Mouse (Mus musculus) heart, adult 2 months (tissue): ENCODE results near the gene Grik3. TPM values are rescaled to one million over a fixed set of nuclear protein-coding genes. Genes with fewer than 3 reads are reported as not detected.

Experiments used
- DNase-seq, 2 experiments: peaks; one replicate each; pipeline ENCODE4 v3.0.0; 2021
- H3K27ac ChIP-seq: fragments of 200-600 bp; 2 replicates; pipeline ENCODE4 v1.8.1; 2022
- H3K27me3 ChIP-seq: fragments of 200-500 bp; 2 replicates; pipeline ENCODE4 v1.6.1; 2012; ENCODE audit warnings: mild to moderate bottlenecking, low read length, inconsistent platforms, mixed read lengths; ENCODE audit not compliant: control insufficient read depth, insufficient read depth
- H3K36me3 ChIP-seq: fragments of 200-500 bp; 2 replicates; pipeline ENCODE4 v1.6.1; 2012; ENCODE audit warnings: low read length, inconsistent platforms; ENCODE audit not compliant: control insufficient read depth, insufficient read depth
- H3K4me1 ChIP-seq: fragments of 200-500 bp; 2 replicates; pipeline ENCODE4 v1.6.1; 2011; ENCODE audit warnings: low read length; ENCODE audit not compliant: control insufficient read depth, insufficient read depth
- H3K4me3 ChIP-seq: fragments of 200-600 bp; 2 replicates; pipeline ENCODE4 v1.8.1; 2022
- H3K79me2 ChIP-seq: fragments of 200-500 bp; replicated peaks from 2 replicates; pipeline ENCODE4 v1.6.1; 2012; ENCODE audit warnings: mild to moderate bottlenecking, inconsistent platforms, low read length, moderate library complexity, mixed read lengths; ENCODE audit not compliant: control insufficient read depth, insufficient read depth
- H3K9ac ChIP-seq: fragments of 200-500 bp; 2 replicates; pipeline ENCODE4 v1.6.1; 2012; ENCODE audit warnings: low read depth, mild to moderate bottlenecking, control low read depth, inconsistent platforms, low read length, mixed read lengths
- CTCF ChIP-seq: fragments of 200-600 bp; IDR thresholded peaks from 2 replicates; pipeline ENCODE4 v1.8.1; 2022; ENCODE audit warnings: antibody characterized with exemption, mild to moderate bottlenecking, moderate library complexity
- EP300 ChIP-seq: fragments of 200-500 bp; IDR thresholded peaks from 2 replicates; pipeline ENCODE4 v1.6.1; 2011; ENCODE audit warnings: low read depth, low read length, control low read depth; ENCODE audit not compliant: insufficient read depth
- POLR2A ChIP-seq: fragments of 200-500 bp; IDR thresholded peaks from 2 replicates; pipeline ENCODE4 v1.6.1; 2011; ENCODE audit warnings: mild to moderate bottlenecking, low read depth, low read length, control low read depth; ENCODE audit not compliant: insufficient read depth
- WGBS: fragments of 180-500 bp; shearing (Covaris S2); methylation state at CpG from one replicate; pipeline ENCODE4 v1.1.7; 2018; 5-methylcytosine and 5-hydroxymethylcytosine counted together
- intact Hi-C: fragments of 180-260 bp; cut with DNase I; formaldehyde crosslinking; loops from one replicate; pipeline ENCODE4 v1.15.1; 2025
- polyA plus RNA-seq: library from polyadenylated mRNA; depleted of rRNA; stranded (reverse); fragments of >200 nt; gene quantifications from 2 replicates; pipeline ENCODE4 v1.2.3, GENCODE M21; 2012
- total RNA-seq, 2 experiments: library from RNA; stranded (reverse); gene quantifications; 2 replicates each; pipeline ENCODE4 v1.2.3; 2021

The Grik3 gene
- total and polyA plus RNA-seq, 3 experiments, result 0.14 to 0.25 (median 0.21) TPM

DNA sequence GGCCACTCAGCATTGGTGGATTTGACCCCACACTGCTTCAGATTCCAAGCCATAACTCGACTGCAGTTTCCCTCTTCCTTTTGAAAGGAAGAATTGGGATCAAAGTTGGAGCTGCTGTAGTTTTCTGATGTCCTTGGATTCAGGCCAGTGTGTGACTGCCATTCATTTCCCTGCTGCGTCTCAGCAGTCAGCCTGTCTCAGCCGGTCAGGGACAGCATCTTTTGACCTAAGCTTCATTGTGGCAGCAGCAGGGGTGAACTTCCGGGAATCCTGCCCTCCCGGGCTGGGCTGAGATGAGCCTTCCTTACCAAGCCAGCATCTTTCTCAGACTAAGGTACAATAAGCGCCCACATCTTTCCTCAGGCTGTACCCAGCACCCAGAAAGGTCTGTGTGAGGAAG, 26.1 kb downstream of the Grik3 start:
- DNase-seq, result no peak
- Histone ChIP-seq H3K4me3 (no peak overlapping the region), H3K27ac (no peak overlapping the region), H3K27me3 (no peaks in the 10 kb centered on the region), H3K36me3 (no peaks in the 10 kb centered on the region), H3K4me1 (no peaks in the 10 kb centered on the region), H3K9ac (no peak overlapping the region), H3K79me2 (no peaks in the 10 kb centered on the region)
- intact Hi-C loops, result no loop called here
- TF ChIP-seq CTCF, result no peak
- TF ChIP-seq EP300, result no peak
- TF ChIP-seq POLR2A, result no peak
- WGBS, result 50% methylated on average over 6 of the region's 6 CpGs

DNA sequence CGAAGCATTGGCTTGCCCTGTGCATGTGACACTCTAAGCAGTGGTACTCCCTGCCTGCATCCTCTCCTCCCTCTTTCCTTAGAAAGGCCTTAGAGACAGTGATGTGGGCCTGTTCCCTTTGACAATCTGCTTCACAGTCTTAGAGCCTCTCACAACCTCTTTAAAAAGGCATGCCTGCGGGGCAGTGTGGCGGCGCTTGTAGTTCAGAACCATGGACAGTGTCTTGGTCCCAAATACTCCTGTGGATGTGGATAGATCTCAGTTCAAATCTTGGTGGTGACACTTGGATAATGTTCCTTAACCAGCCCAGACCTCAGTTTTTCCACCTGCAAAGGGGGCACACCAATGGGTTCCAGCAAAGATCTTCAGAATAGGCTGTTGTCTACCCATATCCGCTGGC, 28.4 kb downstream of the Grik3 start:
- DNase-seq, result no peak
- Histone ChIP-seq H3K27ac (no peak overlapping the region), H3K36me3 (no peaks in the 10 kb centered on the region), H3K4me3 (no peak overlapping the region), H3K79me2 (no peaks in the 10 kb centered on the region), H3K27me3 (no peaks in the 10 kb centered on the region), H3K9ac (no peak overlapping the region), H3K4me1 (no peaks in the 10 kb centered on the region)
- WGBS, result 76% methylated on average over 5 of the region's 5 CpGs
- intact Hi-C loops, result no loop called here
- no peak for TF ChIP-seq POLR2A
- TF ChIP-seq CTCF, result no peak
- no peak for TF ChIP-seq EP300

DNA sequence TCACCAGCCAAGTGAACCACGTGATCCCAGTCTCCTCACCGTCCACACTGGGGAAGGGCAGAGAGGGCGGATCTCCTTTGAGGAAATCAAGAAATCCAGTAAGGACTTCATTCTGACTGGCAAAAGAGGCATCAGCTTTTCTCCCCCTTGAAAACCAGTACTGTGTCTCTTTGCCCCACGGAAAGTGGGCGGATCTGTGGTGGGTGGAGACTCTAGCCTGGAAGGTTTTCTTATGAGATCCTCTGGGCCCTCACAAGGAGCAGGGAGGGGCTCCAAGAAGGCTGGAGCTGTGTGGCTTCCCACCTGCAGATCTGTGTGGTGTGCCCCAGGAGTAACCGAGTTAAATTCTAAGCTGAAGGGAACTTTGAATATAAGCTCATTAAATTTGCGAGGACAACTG, 32.4 kb downstream of the Grik3 start:
- no peak overlapping the region for H3K27ac ChIP-seq
- no peak for DNase-seq
- 62% methylated on average over 7 of the region's 7 CpGs for WGBS
- TF ChIP-seq POLR2A (no peak), CTCF (no peak), EP300 (no peak)
- H3K27me3 ChIP-seq, result no peaks in the 10 kb centered on the region
- H3K4me3 ChIP-seq, result no peak overlapping the region
- no peaks in the 10 kb centered on the region for H3K36me3 ChIP-seq
- no peaks in the 10 kb centered on the region for H3K79me2 ChIP-seq
- H3K4me1 ChIP-seq, result no peaks in the 10 kb centered on the region
- intact Hi-C loops, result no loop called here
- H3K9ac ChIP-seq, result no peak overlapping the region

DNA sequence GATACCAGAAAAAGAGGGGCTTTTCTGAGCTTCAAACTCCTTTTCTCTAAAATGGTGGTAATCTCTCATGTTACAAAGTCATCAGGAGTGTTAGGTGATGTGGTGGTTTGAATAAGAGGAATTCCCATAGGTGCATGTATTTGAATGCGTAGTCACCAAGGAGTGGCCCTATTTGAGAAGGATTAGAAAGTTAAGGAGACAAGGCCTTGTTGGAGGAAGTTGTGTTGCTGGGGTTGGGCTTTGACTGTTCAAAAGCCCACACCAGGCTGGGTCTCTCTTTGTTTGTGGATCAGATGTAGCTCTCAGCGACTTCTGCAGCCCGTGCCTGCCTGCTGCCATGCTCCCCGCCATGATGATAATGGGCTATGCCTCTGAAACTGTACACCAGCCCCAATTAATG, 34.8 kb downstream of the Grik3 start:
- no peaks in the 10 kb centered on the region for H3K36me3 ChIP-seq
- no peaks in the 10 kb centered on the region for H3K4me1 ChIP-seq
- no peaks in the 10 kb centered on the region for H3K79me2 ChIP-seq
- DNase-seq, result no peak
- 89% methylated on average over 4 of the region's 4 CpGs for WGBS
- TF ChIP-seq EP300 (no peak), POLR2A (no peak), CTCF (no peak)
- no peak overlapping the region for H3K4me3 ChIP-seq
- intact Hi-C loops, result no loop called here
- H3K27me3 ChIP-seq, result no peaks in the 10 kb centered on the region
- H3K9ac ChIP-seq, result no peak overlapping the region
- no peak overlapping the region for H3K27ac ChIP-seq

DNA sequence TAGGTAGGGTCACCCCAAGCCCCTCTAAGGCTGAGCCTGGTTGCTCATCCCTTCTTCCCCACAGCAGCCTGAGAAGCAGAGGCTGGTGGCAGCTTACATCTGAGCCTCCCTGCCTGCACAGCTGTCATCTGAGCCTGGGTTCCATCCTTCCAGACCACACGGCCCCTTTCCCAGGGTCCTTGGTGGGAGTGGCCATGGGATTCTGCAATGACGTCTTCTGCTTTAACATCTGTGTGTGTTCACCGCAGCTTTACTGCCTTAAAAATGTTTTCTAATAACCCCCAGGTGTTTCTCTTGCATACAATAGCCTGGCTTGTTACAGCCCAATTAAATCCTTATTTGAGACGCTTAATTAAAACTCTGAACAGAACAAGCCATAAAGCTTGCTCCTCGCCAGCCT, 35.9 kb downstream of the Grik3 start:
- Histone ChIP-seq H3K4me3 (no peak overlapping the region), H3K27me3 (no peaks in the 10 kb centered on the region), H3K4me1 (no peaks in the 10 kb centered on the region), H3K36me3 (no peaks in the 10 kb centered on the region), H3K79me2 (no peaks in the 10 kb centered on the region), H3K27ac (no peak overlapping the region), H3K9ac (no peak overlapping the region)
- DNase-seq, result no peak
- intact Hi-C loops, result no loop called here
- 68% methylated on average over 5 of the region's 5 CpGs for WGBS
- TF ChIP-seq CTCF (no peak), EP300 (no peak), POLR2A (no peak)

DNA sequence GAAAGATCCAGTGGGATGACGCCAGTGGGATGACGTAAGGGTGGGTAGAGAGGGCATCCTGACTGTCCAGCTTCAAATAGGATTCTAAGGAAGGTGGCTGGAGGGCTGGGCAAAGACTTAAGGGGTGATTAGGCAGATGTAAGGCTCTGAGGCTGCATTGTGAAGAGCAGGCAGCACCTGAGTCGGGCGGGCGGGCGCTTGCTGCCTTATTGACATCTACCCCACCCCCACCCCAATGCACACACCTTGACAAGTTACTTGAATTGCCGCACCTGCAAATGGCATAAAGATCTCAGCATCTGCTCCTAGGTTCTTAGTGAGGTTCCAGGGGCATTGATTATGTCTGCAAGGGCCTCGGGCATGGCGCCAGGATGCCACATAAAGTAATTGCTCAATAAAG, 43.5 kb downstream of the Grik3 start:
- Histone ChIP-seq H3K27me3 (peaks cover 2% of the 10 kb centered on the region; the same call in 1 of the 2 replicates), H3K4me3 (no peak overlapping the region), H3K36me3 (no peaks in the 10 kb centered on the region), H3K4me1 (no peaks in the 10 kb centered on the region), H3K79me2 (no peaks in the 10 kb centered on the region), H3K9ac (no peak overlapping the region), H3K27ac (no peak overlapping the region)
- no peak for DNase-seq
- 40% methylated on average over 9 of the region's 9 CpGs for WGBS
- TF ChIP-seq POLR2A (no peak), EP300 (no peak), CTCF (no peak)
- intact Hi-C loops, result no loop called here

DNA sequence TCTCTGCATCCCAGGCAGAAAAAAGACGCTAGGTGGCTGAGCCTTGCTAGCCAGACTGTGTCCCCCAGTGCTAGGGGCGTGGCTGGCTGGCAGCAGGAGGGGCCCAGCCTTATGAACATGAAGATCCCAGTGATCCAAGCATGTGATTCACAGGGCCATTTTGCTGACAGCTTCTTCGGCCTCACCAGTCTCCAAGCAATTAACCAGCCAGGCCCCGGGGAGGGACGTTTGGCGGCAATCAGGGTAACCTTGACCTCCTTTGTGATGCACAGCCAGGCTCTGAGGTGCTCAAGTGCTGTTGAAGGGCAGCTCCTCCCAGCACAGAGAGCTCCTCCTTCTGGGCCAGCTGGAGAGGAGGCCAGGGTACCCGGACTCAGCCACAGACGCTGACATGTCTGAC, 43.9 kb downstream of the Grik3 start:
- no peak overlapping the region for H3K9ac ChIP-seq
- H3K36me3 ChIP-seq, result no peaks in the 10 kb centered on the region
- no peaks in the 10 kb centered on the region for H3K79me2 ChIP-seq
- H3K27me3 ChIP-seq, result peaks cover 2% of the 10 kb centered on the region; the same call in 1 of the 2 replicates
- no peak overlapping the region for H3K4me3 ChIP-seq
- WGBS, result 8% methylated on average over 8 of the region's 8 CpGs
- TF ChIP-seq EP300, result no peak
- no peaks in the 10 kb centered on the region for H3K4me1 ChIP-seq
- intact Hi-C loops, result no loop called here
- H3K27ac ChIP-seq, result no peak overlapping the region
- no peak for DNase-seq
